Mouse (Mus musculus) liver, embryonic 11.5 days (tissue): Measurements from ENCODE around the gene Shank3. TPM values are rescaled to one million over a fixed set of nuclear protein-coding genes. Genes with fewer than 3 reads are reported as not detected.
A peak's percentile ranks its signal among the peaks of the same experiment; 100 is the strongest.

Experiments used
- ATAC-seq: fragments of 200-750 bp; cut with Nextera tagmentation; replicated peaks from 2 replicates; pipeline ENCODE4 v1.8.0; 2017; ENCODE audit warnings: moderate number of reproducible peaks, mild to moderate bottlenecking, moderate TSS enrichment, moderate library complexity; ENCODE audit not compliant: low FRiP score
- DNase-seq: peaks from one replicate; pipeline ENCODE4 v3.0.0-alpha.2; 2017; ENCODE audit warnings: low spot score
- H3K27ac ChIP-seq: fragments of 300-500 bp; sonication (generic); 2 replicates; pipeline ENCODE4 v1.5.1; 2014; ENCODE audit warnings: mild to moderate bottlenecking, low read depth, low read length, control low read depth
- H3K27me3 ChIP-seq: fragments of 300-500 bp; sonication (generic); replicated peaks from 2 replicates; pipeline ENCODE4 v1.6.1; 2014; ENCODE audit warnings: low read length, mixed read lengths; ENCODE audit not compliant: control insufficient read depth, insufficient read depth
- H3K36me3 ChIP-seq: fragments of 300-500 bp; sonication (generic); 2 replicates; pipeline ENCODE4 v1.6.1; 2014; ENCODE audit warnings: mild to moderate bottlenecking, low read length, moderate library complexity, mixed read lengths; ENCODE audit not compliant: control insufficient read depth, insufficient read depth
- H3K4me1 ChIP-seq: fragments of 300-500 bp; sonication (generic); replicated peaks from 2 replicates; pipeline ENCODE4 v1.6.1; 2014; ENCODE audit warnings: low read length, mixed read lengths; ENCODE audit not compliant: control insufficient read depth, insufficient read depth
- H3K4me2 ChIP-seq: fragments of 300-500 bp; sonication (generic); 2 replicates; pipeline ENCODE4 v1.6.1; 2014; ENCODE audit warnings: mild to moderate bottlenecking, control low read depth, moderate library complexity
- H3K4me3 ChIP-seq: fragments of 300-500 bp; sonication (generic); 2 replicates; pipeline ENCODE4 v1.5.1; 2014; ENCODE audit warnings: low read depth, low read length, control low read depth
- H3K9ac ChIP-seq: fragments of 300-500 bp; sonication (generic); 2 replicates; pipeline ENCODE4 v1.6.1; 2014; ENCODE audit warnings: low read depth, low read length, control low read depth
- H3K9me3 ChIP-seq: fragments of 300-500 bp; sonication (generic); 2 replicates; pipeline ENCODE4 v1.6.1; 2016; ENCODE audit warnings: low read length, inconsistent platforms, mixed read lengths; ENCODE audit not compliant: control insufficient read depth
- WGBS: fragments of 180-500 bp; shearing (Covaris S2); extraction: QIAGEN DNeasy Blood & Tissue Kit; methylation state at CpG from one replicate; pipeline ENCODE4 v1.1.7; 2014; 5-methylcytosine and 5-hydroxymethylcytosine counted together
- polyA plus RNA-seq: library from polyadenylated mRNA; unstranded; fragments of >200 nt; fragmentation: Nextera tagmentation; extraction: Ambion mirVana; gene quantifications from 2 replicates; pipeline ENCODE4 v1.2.1, GENCODE M21; 2014

The Shank3 gene
- polyA plus RNA-seq, 1 experiment from 2014 or later: 1.7 TPM

GRCm38 (mm10) chr15:89488182-89488581 is 11.2 kb upstream of the Shank3 start:
- H3K36me3 ChIP-seq: no peaks in the 10 kb centered on the region
- DNase-seq (no peak), ATAC-seq (no peak)
- 51% methylated on average over 12 of the region's 12 CpGs for WGBS
- H3K4me3 ChIP-seq: no peak overlapping the region
- H3K9ac ChIP-seq: no peak overlapping the region
- no peaks in the 10 kb centered on the region for H3K27me3 ChIP-seq
- H3K9me3 ChIP-seq: no peaks in the 10 kb centered on the region
- H3K27ac ChIP-seq: no peak overlapping the region
- no peak overlapping the region for H3K4me2 ChIP-seq
- H3K4me1 ChIP-seq: no peaks in the 10 kb centered on the region

- WGBS: 39% methylated on average over 14 of the region's 14 CpGs
- DNase-seq: no peak
- Histone ChIP-seq H3K36me3 (no peaks in the 10 kb centered on the region), H3K4me3 (no peak overlapping the region), H3K4me2 (no peak overlapping the region), H3K27ac (no peak overlapping the region), H3K9ac (no peak overlapping the region), H3K4me1 (no peaks in the 10 kb centered on the region), H3K27me3 (no peaks in the 10 kb centered on the region), H3K9me3 (no peaks in the 10 kb centered on the region)
- ATAC-seq: no peak
Measured at GRCm38 (mm10) chr15:89488611-89489117, 10.8 kb upstream of the Shank3 start.

GRCm38 (mm10) chr15:89494970-89495369 is 4.5 kb upstream of the Shank3 start:
- no peaks in the 10 kb centered on the region for H3K36me3 ChIP-seq
- WGBS: 70% methylated on average over 4 of the region's 4 CpGs
- DNase-seq: no peak
- peaks cover 19% of the 10 kb centered on the region for H3K4me1 ChIP-seq
- H3K27ac ChIP-seq: no peak overlapping the region
- H3K4me3 ChIP-seq: no peak overlapping the region
- no peak for ATAC-seq
- peaks cover 13% of the 10 kb centered on the region for H3K27me3 ChIP-seq
- no peaks in the 10 kb centered on the region for H3K9me3 ChIP-seq
- no peak overlapping the region for H3K9ac ChIP-seq
- H3K4me2 ChIP-seq: no peak overlapping the region

GRCm38 (mm10) chr15:89496131-89496530 is 3.3 kb upstream of the Shank3 start:
- DNase-seq (no peak), ATAC-seq (no peak)
- H3K9me3 ChIP-seq: no peaks in the 10 kb centered on the region
- no peaks in the 10 kb centered on the region for H3K36me3 ChIP-seq
- H3K4me1 ChIP-seq: peaks cover 26% of the 10 kb centered on the region
- no peak overlapping the region for H3K4me2 ChIP-seq
- 76% methylated on average over 4 of the region's 4 CpGs for WGBS
- H3K9ac ChIP-seq: no peak overlapping the region
- H3K4me3 ChIP-seq: no peak overlapping the region
- H3K27me3 ChIP-seq: peaks cover 16% of the 10 kb centered on the region
- H3K27ac ChIP-seq: no peak overlapping the region

GRCm38 (mm10) chr15:89496841-89497240 is 2.6 kb upstream of the Shank3 start:
- H3K27me3 ChIP-seq: peaks cover 16% of the 10 kb centered on the region
- H3K36me3 ChIP-seq: no peaks in the 10 kb centered on the region
- H3K27ac ChIP-seq: no peak overlapping the region
- peaks cover 26% of the 10 kb centered on the region for H3K4me1 ChIP-seq
- no peaks in the 10 kb centered on the region for H3K9me3 ChIP-seq
- DNase-seq (no peak), ATAC-seq (no peak)
- no peak overlapping the region for H3K4me3 ChIP-seq
- no peak overlapping the region for H3K4me2 ChIP-seq
- no peak overlapping the region for H3K9ac ChIP-seq
- 67% methylated on average over 2 of the region's 2 CpGs for WGBS

- ATAC-seq (peak; percentile 53), DNase-seq (peak; percentile 47)
- H3K36me3 ChIP-seq: no peaks in the 10 kb centered on the region
- peak overlapping the region; percentile 93 for H3K4me2 ChIP-seq
- peak overlapping the region; percentile 40 for H3K9ac ChIP-seq
- H3K27ac ChIP-seq: peak overlapping the region; percentile 62; the same call in 1 of the 2 replicates
- H3K9me3 ChIP-seq: no peaks in the 10 kb centered on the region
- 13% methylated on average over 4 of the region's 4 CpGs for WGBS
- peaks cover 26% of the 10 kb centered on the region for H3K4me1 ChIP-seq
- peak overlapping the region; percentile 77 for H3K4me3 ChIP-seq
- peaks cover 16% of the 10 kb centered on the region for H3K27me3 ChIP-seq
Measured at GRCm38 (mm10) chr15:89497391-89498048, 1.9 kb upstream of the Shank3 start.

- 2% methylated on average over 41 of the region's 41 CpGs for WGBS
- peak overlapping the region; percentile 74 for H3K9ac ChIP-seq
- H3K27ac ChIP-seq: peak overlapping the region; percentile 62
- H3K27me3 ChIP-seq: peaks cover 16% of the 10 kb centered on the region
- H3K4me3 ChIP-seq: peak overlapping the region; percentile 77
- H3K4me1 ChIP-seq: peaks cover 26% of the 10 kb centered on the region
- no peaks in the 10 kb centered on the region for H3K9me3 ChIP-seq
- H3K36me3 ChIP-seq: no peaks in the 10 kb centered on the region
- H3K4me2 ChIP-seq: peak overlapping the region; percentile 93
- DNase-seq: peak; percentile 53
- no peak for ATAC-seq
Measured at GRCm38 (mm10) chr15:89498049-89498960, 1.1 kb upstream of the Shank3 start.

GRCm38 (mm10) chr15:89499784-89500220 is 379 bp downstream of the Shank3 start:
- WGBS: under 1% methylated on average over 58 of the region's 60 CpGs
- H3K9me3 ChIP-seq: no peaks in the 10 kb centered on the region
- DNase-seq: no peak
- H3K27ac ChIP-seq: no peak overlapping the region
- H3K4me2 ChIP-seq: peak overlapping the region; percentile 93
- peak overlapping the region; percentile 74 for H3K9ac ChIP-seq
- H3K36me3 ChIP-seq: peaks cover 4% of the 10 kb centered on the region; the same call in 1 of the 2 replicates
- peak overlapping the region; percentile 77 for H3K4me3 ChIP-seq
- ATAC-seq: peak; percentile 66
- H3K27me3 ChIP-seq: peaks cover 16% of the 10 kb centered on the region
- H3K4me1 ChIP-seq: peaks cover 26% of the 10 kb centered on the region
